Mouse (Mus musculus): ENCODE data around the gene Sowahb. TPM values are rescaled to one million over a fixed set of nuclear protein-coding genes. Genes with fewer than 3 reads are reported as not detected.

The Sowahb gene
- polyA plus RNA-seq, 1 experiment from 2014 or later = 0.59 TPM

GRCm38 (mm10) chr5:93040095-93040494 is 4.7 kb downstream of the Sowahb start:
- Histone ChIP-seq H3K27me3 (peaks cover 36% of the 10 kb centered on the region), H3K4me1 (peaks cover 28% of the 10 kb centered on the region), H3K27ac (no peak overlapping the region), H3K36me3 (no peaks in the 10 kb centered on the region), H3K4me2 (replicated peaks) (no peak overlapping the region), H3K9ac (no peak overlapping the region), H3K4me3 (no peak overlapping the region), H3K9me3 (no peaks in the 10 kb centered on the region)
- no peak for ATAC-seq (ENCODE audit: insufficient number of reproducible peaks, insufficient read depth, low FRiP score, low TSS enrichment)
- 49% methylated on average over 5 of the region's 5 CpGs for WGBS

- Histone ChIP-seq H3K27me3 (no peaks in the 10 kb centered on the region), H3K27ac (no peak overlapping the region), H3K36me3 (no peaks in the 10 kb centered on the region), H3K4me3 (no peak overlapping the region), H3K9me3 (no peaks in the 10 kb centered on the region), H3K4me2 (replicated peaks) (no peak overlapping the region), H3K9ac (no peak overlapping the region), H3K4me1 (peaks cover 17% of the 10 kb centered on the region)
- 42% methylated on average over 7 of the region's 7 CpGs for WGBS
- ATAC-seq (ENCODE audit: insufficient number of reproducible peaks, insufficient read depth, low FRiP score, low TSS enrichment) = no peak
Observed at GRCm38 (mm10) chr5:93036254-93036653, 8.6 kb downstream of the Sowahb start.

GRCm38 (mm10) chr5:93035285-93035684 is 9.5 kb downstream of the Sowahb start:
- no peak overlapping the region for H3K4me3 ChIP-seq
- no peaks in the 10 kb centered on the region for H3K27me3 ChIP-seq
- WGBS = 44% methylated on average over 1 of the region's 1 CpGs
- H3K27ac ChIP-seq = no peak overlapping the region
- ATAC-seq (ENCODE audit: insufficient number of reproducible peaks, insufficient read depth, low FRiP score, low TSS enrichment) = no peak
- no peak overlapping the region for H3K4me2 ChIP-seq (replicated peaks)
- no peak overlapping the region for H3K9ac ChIP-seq
- H3K9me3 ChIP-seq = no peaks in the 10 kb centered on the region
- H3K36me3 ChIP-seq = no peaks in the 10 kb centered on the region
- peaks cover 17% of the 10 kb centered on the region for H3K4me1 ChIP-seq

- Histone ChIP-seq H3K27ac (no peak overlapping the region), H3K27me3 (no peaks in the 10 kb centered on the region), H3K9me3 (no peaks in the 10 kb centered on the region), H3K4me3 (no peak overlapping the region), H3K4me1 (peaks cover 17% of the 10 kb centered on the region), H3K36me3 (no peaks in the 10 kb centered on the region), H3K9ac (no peak overlapping the region), H3K4me2 (replicated peaks) (no peak overlapping the region)
- 81% methylated on average over 5 of the region's 5 CpGs for WGBS
- no peak for ATAC-seq (ENCODE audit: insufficient number of reproducible peaks, insufficient read depth, low FRiP score, low TSS enrichment)
Observed at GRCm38 (mm10) chr5:93033087-93033870, 11.5 kb downstream of the Sowahb start.

- Histone ChIP-seq H3K36me3 (no peaks in the 10 kb centered on the region), H3K4me1 (peaks cover 15% of the 10 kb centered on the region), H3K27ac (no peak overlapping the region), H3K4me3 (no peak overlapping the region), H3K4me2 (replicated peaks) (no peak overlapping the region), H3K27me3 (no peaks in the 10 kb centered on the region), H3K9ac (no peak overlapping the region), H3K9me3 (no peaks in the 10 kb centered on the region)
- ATAC-seq (ENCODE audit: insufficient number of reproducible peaks, insufficient read depth, low FRiP score, low TSS enrichment) = no peak
- 90% methylated on average over 4 of the region's 4 CpGs for WGBS
Observed at GRCm38 (mm10) chr5:93032621-93033020, 12.2 kb downstream of the Sowahb start.

- Histone ChIP-seq H3K27me3 (no peaks in the 10 kb centered on the region), H3K4me2 (replicated peaks) (no peak overlapping the region), H3K27ac (no peak overlapping the region), H3K9me3 (no peaks in the 10 kb centered on the region), H3K4me1 (peaks cover 15% of the 10 kb centered on the region), H3K36me3 (no peaks in the 10 kb centered on the region), H3K9ac (no peak overlapping the region), H3K4me3 (no peak overlapping the region)
- no peak for ATAC-seq (ENCODE audit: insufficient number of reproducible peaks, insufficient read depth, low FRiP score, low TSS enrichment)
- 57% methylated on average over 3 of the region's 3 CpGs for WGBS
Observed at GRCm38 (mm10) chr5:93030869-93031268, 14.0 kb downstream of the Sowahb start.

GRCm38 (mm10) chr5:93030411-93030810 is 14.4 kb downstream of the Sowahb start:
- Histone ChIP-seq H3K4me1 (peaks cover 12% of the 10 kb centered on the region), H3K4me3 (no peak overlapping the region), H3K9me3 (no peaks in the 10 kb centered on the region), H3K4me2 (replicated peaks) (no peak overlapping the region), H3K27ac (no peak overlapping the region), H3K27me3 (no peaks in the 10 kb centered on the region), H3K9ac (no peak overlapping the region), H3K36me3 (no peaks in the 10 kb centered on the region)
- no peak for ATAC-seq (ENCODE audit: insufficient number of reproducible peaks, insufficient read depth, low FRiP score, low TSS enrichment)
- 84% methylated on average over 5 of the region's 5 CpGs for WGBS

GRCm38 (mm10) chr5:93027120-93027675 is 17.6 kb downstream of the Sowahb start:
- Histone ChIP-seq H3K36me3 (no peaks in the 10 kb centered on the region), H3K4me3 (no peak overlapping the region), H3K9ac (no peak overlapping the region), H3K27me3 (no peaks in the 10 kb centered on the region), H3K4me2 (replicated peaks) (no peak overlapping the region), H3K9me3 (no peaks in the 10 kb centered on the region), H3K4me1 (peaks cover 28% of the 10 kb centered on the region), H3K27ac (no peak overlapping the region)
- WGBS = 31% methylated on average over 9 of the region's 9 CpGs
- ATAC-seq (ENCODE audit: insufficient number of reproducible peaks, insufficient read depth, low FRiP score, low TSS enrichment) = no peak

- no peaks in the 10 kb centered on the region for H3K9me3 ChIP-seq
- no peak for ATAC-seq (ENCODE audit: insufficient number of reproducible peaks, insufficient read depth, low FRiP score, low TSS enrichment)
- 29% methylated on average over 4 of the region's 4 CpGs for WGBS
- H3K4me2 ChIP-seq (replicated peaks) = no peak overlapping the region
- no peaks in the 10 kb centered on the region for H3K36me3 ChIP-seq
- peaks cover 31% of the 10 kb centered on the region for H3K4me1 ChIP-seq
- H3K27ac ChIP-seq = no peak overlapping the region
- H3K9ac ChIP-seq = no peak overlapping the region
- no peak overlapping the region for H3K4me3 ChIP-seq
- no peaks in the 10 kb centered on the region for H3K27me3 ChIP-seq
Observed at GRCm38 (mm10) chr5:93026437-93027119, 18.2 kb downstream of the Sowahb start.

GRCm38 (mm10) chr5:93024754-93025280 is 20.0 kb downstream of the Sowahb start:
- H3K27ac ChIP-seq = peak overlapping the region; percentile 78
- ATAC-seq (ENCODE audit: insufficient number of reproducible peaks, insufficient read depth, low FRiP score, low TSS enrichment) = no peak
- no peaks in the 10 kb centered on the region for H3K27me3 ChIP-seq
- H3K9ac ChIP-seq = no peak overlapping the region
- H3K4me2 ChIP-seq (replicated peaks) = no peak overlapping the region
- no peak overlapping the region for H3K4me3 ChIP-seq
- whole genome bisulfite sequencing = 5% methylated on average over 7 of the region's 7 CpGs
- peaks cover 31% of the 10 kb centered on the region for H3K4me1 ChIP-seq
- no peaks in the 10 kb centered on the region for H3K36me3 ChIP-seq
- H3K9me3 ChIP-seq = no peaks in the 10 kb centered on the region

GRCm38 (mm10) chr5:93022126-93022797 is 22.6 kb downstream of the Sowahb start:
- no peaks in the 10 kb centered on the region for H3K9me3 ChIP-seq
- peak overlapping the region; percentile 26; the same call in 1 of the 2 replicates for H3K27ac ChIP-seq
- ATAC-seq (ENCODE audit: insufficient number of reproducible peaks, insufficient read depth, low FRiP score, low TSS enrichment) = no peak
- H3K27me3 ChIP-seq = no peaks in the 10 kb centered on the region
- no peak overlapping the region for H3K9ac ChIP-seq
- no peak overlapping the region for H3K4me3 ChIP-seq
- no peaks in the 10 kb centered on the region for H3K36me3 ChIP-seq
- H3K4me2 ChIP-seq (replicated peaks) = no peak overlapping the region
- 47% methylated on average over 7 of the region's 7 CpGs for WGBS
- H3K4me1 ChIP-seq = peaks cover 30% of the 10 kb centered on the region
